Mouse (Mus musculus) limb, embryonic 14.5 days (tissue): ENCODE measurements around the gene Zdhhc6. TPM values are rescaled to one million over a fixed set of nuclear protein-coding genes. Genes with fewer than 3 reads are reported as not detected.

ENCODE experiments used
- ATAC-seq: fragments of 200-750 bp; cut with Nextera tagmentation; 2 replicates; pipeline ENCODE4 v1.8.0; 2017; ENCODE audit warnings: low read depth, moderate number of reproducible peaks, moderate TSS enrichment; ENCODE audit not compliant: low FRiP score
- DNase-seq: peaks from one replicate; pipeline ENCODE4 v3.0.0-alpha.2; 2015; ENCODE audit warnings: low spot score
- H3K27ac ChIP-seq: fragments of 300-500 bp; sonication (generic); replicated peaks from 2 replicates; pipeline ENCODE4 v1.5.1; 2014; ENCODE audit warnings: low read depth, mild to moderate bottlenecking, low read length, moderate library complexity, mixed read lengths
- H3K27me3 ChIP-seq: fragments of 300-500 bp; sonication (generic); 2 replicates; pipeline ENCODE4 v1.6.1; 2014; ENCODE audit warnings: low read length, mixed read lengths; ENCODE audit not compliant: control insufficient read depth, insufficient read depth
- H3K36me3 ChIP-seq: fragments of 300-500 bp; sonication (generic); 2 replicates; pipeline ENCODE4 v1.6.1; 2014; ENCODE audit warnings: mild to moderate bottlenecking, low read length, moderate library complexity, mixed read lengths; ENCODE audit not compliant: control insufficient read depth, insufficient read depth
- H3K4me1 ChIP-seq: fragments of 300-500 bp; sonication (generic); 2 replicates; pipeline ENCODE4 v1.6.1; 2014; ENCODE audit warnings: antibody characterized with exemption, low read length, mixed read lengths; ENCODE audit not compliant: control insufficient read depth, insufficient read depth
- H3K4me2 ChIP-seq: fragments of 300-500 bp; sonication (generic); replicated peaks from 2 replicates; pipeline ENCODE4 v1.6.1; 2014; ENCODE audit warnings: low read depth, mild to moderate bottlenecking, low read length, moderate library complexity; ENCODE audit not compliant: severe bottlenecking
- H3K4me3 ChIP-seq: fragments of 300-500 bp; sonication (generic); replicated peaks from 2 replicates; pipeline ENCODE4 v1.5.1; 2014; ENCODE audit warnings: low read length
- H3K9ac ChIP-seq: fragments of 300-500 bp; sonication (generic); 2 replicates; pipeline ENCODE4 v1.6.1; 2014; ENCODE audit warnings: mild to moderate bottlenecking, low read depth, low read length, moderate library complexity; ENCODE audit not compliant: severe bottlenecking
- H3K9me3 ChIP-seq: fragments of 300-500 bp; sonication (generic); 2 replicates; pipeline ENCODE4 v1.6.1; 2016; ENCODE audit warnings: low read length; ENCODE audit not compliant: control insufficient read depth
- POLR2A ChIP-seq: fragments of 200-500 bp; IDR thresholded peaks from 2 replicates; pipeline ENCODE4 v1.8.0; 2012; ENCODE audit warnings: inconsistent platforms, mild to moderate bottlenecking, moderate library complexity, borderline replicate concordance; ENCODE audit not compliant: insufficient read depth, insufficient read length; ENCODE audit errors: extremely low read depth
- WGBS: fragments of 180-500 bp; shearing (Covaris S2); extraction: QIAGEN DNeasy Blood & Tissue Kit; methylation state at CpG from one replicate; pipeline ENCODE4 v1.1.7; 2014; 5-methylcytosine and 5-hydroxymethylcytosine counted together
- polyA plus RNA-seq, 2 experiments: library from polyadenylated mRNA; depleted of rRNA in 1 of 2; stranded (reverse) in 1 of 2; unstranded in 1 of 2; fragments of >200 nt; fragmentation: Nextera tagmentation in 1 of 2; extraction: Ambion mirVana in 1 of 2; gene quantifications; 2 replicates each; pipeline versions ENCODE4 v1.2.1 to v1.2.3; 2012 to 2014

The Zdhhc6 gene
- polyA plus RNA-seq, 2 experiments: 32.6 to 78.9 TPM

DNA sequence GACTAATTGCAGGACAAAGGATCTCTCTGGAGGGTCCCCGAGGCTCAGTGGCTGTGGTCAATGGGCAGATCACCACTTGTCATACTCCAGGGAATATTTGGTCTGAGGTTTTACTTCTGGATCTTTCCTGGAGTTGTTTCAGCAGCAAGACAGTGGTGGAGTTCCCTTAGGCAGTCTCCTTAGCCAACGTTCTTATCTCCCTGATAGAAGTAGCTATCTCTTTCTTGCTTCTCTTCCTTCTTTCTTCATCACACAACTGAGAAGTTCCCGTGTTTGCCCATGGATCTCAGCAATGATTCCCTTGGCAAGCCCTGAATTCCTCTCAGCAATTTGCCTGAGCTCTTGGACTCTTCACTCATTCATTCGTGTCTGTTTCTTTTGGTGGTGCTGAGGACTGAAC, 39.7 kb downstream of the Zdhhc6 start:
- H3K36me3 ChIP-seq: no peaks in the 10 kb centered on the region
- H3K9me3 ChIP-seq: no peaks in the 10 kb centered on the region
- ATAC-seq: no peak
- no peak overlapping the region for H3K9ac ChIP-seq
- H3K27ac ChIP-seq: no peak overlapping the region
- no peak overlapping the region for H3K4me3 ChIP-seq
- TF ChIP-seq POLR2A: no peak
- no peak for DNase-seq
- H3K4me2 ChIP-seq: no peak overlapping the region
- no peaks in the 10 kb centered on the region for H3K27me3 ChIP-seq
- 79% methylated on average over 4 of the region's 4 CpGs for WGBS
- H3K4me1 ChIP-seq: no peaks in the 10 kb centered on the region

DNA sequence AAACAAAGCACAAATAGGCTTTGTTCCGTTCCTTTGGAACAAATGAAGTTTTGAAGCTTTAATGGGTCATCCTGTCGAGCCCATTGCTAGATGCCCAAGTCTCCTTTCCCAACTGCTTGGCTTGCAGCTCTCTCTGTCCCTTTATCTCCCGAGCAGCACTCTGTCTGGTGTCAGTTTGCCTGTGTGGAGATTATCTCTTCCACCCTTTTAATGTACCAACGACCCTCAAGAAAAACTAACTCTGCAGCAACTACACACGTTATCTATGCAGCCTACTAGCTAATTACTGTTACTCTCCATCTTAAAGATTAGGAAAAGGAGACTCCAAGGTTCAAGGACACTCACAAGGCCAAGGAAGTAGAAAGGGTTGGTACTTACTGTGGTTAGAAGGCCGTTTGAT, 42.5 kb downstream of the Zdhhc6 start:
- no peak overlapping the region for H3K9ac ChIP-seq
- H3K9me3 ChIP-seq: no peaks in the 10 kb centered on the region
- no peak for DNase-seq
- WGBS: 80% methylated on average over 6 of the region's 6 CpGs
- no peaks in the 10 kb centered on the region for H3K4me1 ChIP-seq
- no peaks in the 10 kb centered on the region for H3K36me3 ChIP-seq
- no peak overlapping the region for H3K4me3 ChIP-seq
- H3K27ac ChIP-seq: no peak overlapping the region
- H3K27me3 ChIP-seq: no peaks in the 10 kb centered on the region
- no peak for TF ChIP-seq POLR2A
- no peak overlapping the region for H3K4me2 ChIP-seq
- ATAC-seq: no peak

DNA sequence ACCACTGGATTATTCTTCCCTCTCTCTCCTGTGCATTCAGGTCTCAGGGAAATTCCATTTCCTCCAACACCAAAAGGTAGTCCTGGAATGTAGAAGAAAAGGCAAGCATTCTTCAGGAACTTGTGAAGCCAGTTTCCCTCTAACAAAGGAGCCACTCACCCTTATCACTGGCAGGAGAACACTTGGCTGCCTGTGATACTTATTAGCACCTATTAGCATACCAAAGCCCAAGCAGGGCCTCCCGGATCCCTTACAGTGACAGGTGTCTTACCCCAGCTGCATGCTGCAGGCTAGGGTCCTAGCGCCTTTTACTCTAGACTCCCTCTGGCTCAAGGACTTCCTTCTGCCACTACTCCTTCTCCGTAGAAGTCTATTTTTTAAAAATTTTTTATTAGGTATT, 44.4 kb downstream of the Zdhhc6 start:
- no peak overlapping the region for H3K27ac ChIP-seq
- no peaks in the 10 kb centered on the region for H3K36me3 ChIP-seq
- no peaks in the 10 kb centered on the region for H3K4me1 ChIP-seq
- no peaks in the 10 kb centered on the region for H3K9me3 ChIP-seq
- H3K4me2 ChIP-seq: no peak overlapping the region
- no peak overlapping the region for H3K9ac ChIP-seq
- no peak overlapping the region for H3K4me3 ChIP-seq
- ATAC-seq (no peak), DNase-seq (no peak)
- 38% methylated on average over 3 of the region's 3 CpGs for WGBS
- no peaks in the 10 kb centered on the region for H3K27me3 ChIP-seq
- no peak for TF ChIP-seq POLR2A

DNA sequence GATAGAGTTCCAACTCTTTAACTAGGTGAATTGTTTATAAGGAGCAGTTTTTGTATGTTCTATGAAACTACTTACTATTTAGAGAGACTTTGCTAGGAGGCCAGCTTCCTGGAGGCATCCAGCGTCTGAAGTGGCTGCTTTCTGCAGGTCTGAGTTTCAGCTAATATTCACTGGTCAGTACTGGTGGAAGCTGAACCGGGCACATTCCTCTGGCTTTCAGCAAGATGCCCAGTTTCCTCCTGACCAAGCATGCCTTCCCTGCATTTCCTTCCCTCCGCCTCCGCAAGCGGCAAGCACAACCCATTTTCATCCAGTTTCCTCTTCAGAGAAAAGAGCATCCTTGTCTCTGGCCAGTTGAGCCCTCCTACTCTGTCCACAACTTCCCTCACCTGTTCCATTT, 46.8 kb downstream of the Zdhhc6 start:
- H3K27me3 ChIP-seq: no peaks in the 10 kb centered on the region
- no peaks in the 10 kb centered on the region for H3K36me3 ChIP-seq
- ATAC-seq: no peak
- no peaks in the 10 kb centered on the region for H3K9me3 ChIP-seq
- WGBS: 85% methylated on average over 5 of the region's 5 CpGs
- H3K9ac ChIP-seq: no peak overlapping the region
- H3K4me2 ChIP-seq: no peak overlapping the region
- TF ChIP-seq POLR2A: no peak
- no peaks in the 10 kb centered on the region for H3K4me1 ChIP-seq
- DNase-seq: no peak
- no peak overlapping the region for H3K4me3 ChIP-seq
- H3K27ac ChIP-seq: no peak overlapping the region

DNA sequence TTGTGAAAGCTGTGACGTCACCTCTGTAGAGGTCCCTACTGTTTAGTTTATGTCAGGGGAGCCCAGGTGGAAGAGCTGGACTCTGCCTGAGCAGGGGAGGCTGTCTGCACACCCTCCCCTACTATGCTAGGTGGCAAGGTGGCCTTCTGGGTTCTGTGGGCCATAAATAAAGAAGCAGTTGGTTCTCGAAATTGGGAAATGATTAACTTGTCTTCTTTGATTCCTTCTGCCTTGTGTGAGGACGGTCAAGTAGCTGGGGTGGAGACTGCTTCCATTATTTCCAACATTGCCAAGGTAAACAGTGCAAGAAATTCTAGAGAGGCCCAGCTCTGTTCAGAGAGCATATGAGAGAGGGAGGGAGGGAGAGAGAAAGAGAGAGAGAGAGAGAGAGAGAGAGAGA, 47.7 kb downstream of the Zdhhc6 start:
- H3K4me2 ChIP-seq: no peak overlapping the region
- no peak overlapping the region for H3K4me3 ChIP-seq
- 73% methylated on average over 3 of the region's 3 CpGs for WGBS
- TF ChIP-seq POLR2A: no peak
- 0 out of 2 replicates have a peak overlapping the region, but pooled peaks have one; percentile 19 for H3K27ac ChIP-seq
- H3K9ac ChIP-seq: no peak overlapping the region
- ATAC-seq (no peak), DNase-seq (no peak)
- no peaks in the 10 kb centered on the region for H3K27me3 ChIP-seq
- H3K4me1 ChIP-seq: no peaks in the 10 kb centered on the region
- H3K9me3 ChIP-seq: no peaks in the 10 kb centered on the region
- H3K36me3 ChIP-seq: no peaks in the 10 kb centered on the region

DNA sequence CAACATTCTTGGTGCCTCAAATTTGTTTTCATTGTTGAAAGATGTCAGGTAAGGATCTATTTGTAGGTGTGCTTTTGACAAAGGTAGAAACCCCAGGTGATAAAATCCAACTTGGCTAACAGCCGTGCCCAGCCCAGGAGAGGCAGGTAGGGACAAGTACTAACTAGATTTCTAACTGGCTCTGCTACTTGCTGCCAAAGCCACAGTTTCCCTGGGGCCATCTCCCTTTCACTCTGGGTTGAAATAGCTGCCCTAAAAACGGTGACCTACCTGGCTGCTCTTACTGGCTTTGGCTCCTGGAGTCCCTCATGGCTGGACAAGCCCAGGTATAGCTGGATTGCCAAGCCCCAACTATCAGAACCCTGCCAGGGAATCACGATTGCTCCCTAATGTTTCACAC, 49.0 kb downstream of the Zdhhc6 start:
- WGBS: 63% methylated on average over 3 of the region's 3 CpGs
- no peaks in the 10 kb centered on the region for H3K27me3 ChIP-seq
- H3K9me3 ChIP-seq: no peaks in the 10 kb centered on the region
- no peak overlapping the region for H3K27ac ChIP-seq
- TF ChIP-seq POLR2A: no peak
- H3K4me3 ChIP-seq: no peak overlapping the region
- no peak overlapping the region for H3K4me2 ChIP-seq
- no peaks in the 10 kb centered on the region for H3K4me1 ChIP-seq
- ATAC-seq (no peak), DNase-seq (peak; percentile 16)
- no peaks in the 10 kb centered on the region for H3K36me3 ChIP-seq
- no peak overlapping the region for H3K9ac ChIP-seq
